Mouse (Mus musculus) olfactory bulb, adult 2 months (tissue): ENCODE measurements around the gene Nfe2l1.

Experiments used
- CTCF ChIP-seq: fragments of 200-500 bp; IDR thresholded peaks from 2 replicates; pipeline ENCODE4 v1.5.1; 2012; ENCODE audit warnings: low read depth, mild to moderate bottlenecking, low read length, moderate library complexity; ENCODE audit not compliant: insufficient read depth
- POLR2A ChIP-seq: fragments of 200-500 bp; IDR thresholded peaks from 2 replicates; pipeline ENCODE4 v1.6.1; 2012; ENCODE audit warnings: mild to moderate bottlenecking, low read depth, low read length, moderate library complexity; ENCODE audit not compliant: insufficient read depth

GRCm38 (mm10) chr11:96843627-96844026 is 13.9 kb upstream of the Nfe2l1 start:
- TF ChIP-seq POLR2A (no peak), CTCF (no peak)
